Mouse (Mus musculus) kidney, postnatal 25 days (tissue): ENCODE results near the gene Klf2.

Experiments
- DNase-seq, 2 experiments: peaks; one replicate each; pipeline ENCODE4 v3.0.0; 2021; ENCODE audit warnings: mixed read lengths in 2 of 2

Klf2 gene

GRCm38 (mm10) chr8:72334144-72334641, 15.4 kb downstream of the Klf2 start:
- no peak for DNase-seq

- peak in 1 of 2 experiments; percentile 24 for DNase-seq
These were observed 17.4 kb downstream of the Klf2 start for GRCm38 (mm10) chr8:72336273-72336672.

- DNase-seq = no peak
These were observed 18.2 kb downstream of the Klf2 start for GRCm38 (mm10) chr8:72337034-72337433.

GRCm38 (mm10) chr8:72342556-72343300, 23.9 kb downstream of the Klf2 start:
- no peak for DNase-seq

- DNase-seq = no peak
These were observed 24.9 kb downstream of the Klf2 start for GRCm38 (mm10) chr8:72343725-72344124.

- no peak for DNase-seq
These were observed 28.7 kb downstream of the Klf2 start for GRCm38 (mm10) chr8:72347553-72347952.

- DNase-seq = no peak
These were observed 29.3 kb downstream of the Klf2 start for GRCm38 (mm10) chr8:72348114-72348513.

GRCm38 (mm10) chr8:72348956-72349355, 30.1 kb downstream of the Klf2 start:
- DNase-seq = no peak

GRCm38 (mm10) chr8:72349838-72350237, 31.0 kb downstream of the Klf2 start:
- no peak for DNase-seq

GRCm38 (mm10) chr8:72350727-72351126, 31.9 kb downstream of the Klf2 start:
- DNase-seq = no peak

- DNase-seq = no peak
These were observed 32.7 kb downstream of the Klf2 start for GRCm38 (mm10) chr8:72351405-72352005.

- DNase-seq = peak; percentile 67 to 83
These were observed 34.3 kb downstream of the Klf2 start for GRCm38 (mm10) chr8:72352951-72353699.

GRCm38 (mm10) chr8:72353700-72354045, 34.8 kb downstream of the Klf2 start:
- DNase-seq = no peak

- DNase-seq = peak; percentile 69 to 84
These were observed 35.4 kb downstream of the Klf2 start for GRCm38 (mm10) chr8:72354272-72354671.

- no peak for DNase-seq
These were observed 37.8 kb downstream of the Klf2 start for GRCm38 (mm10) chr8:72356593-72356992.

- peak in 1 of 2 experiments; percentile 54 for DNase-seq
These were observed 41.3 kb downstream of the Klf2 start for GRCm38 (mm10) chr8:72360162-72360561.

GRCm38 (mm10) chr8:72362754-72363153, 43.9 kb downstream of the Klf2 start:
- no peak for DNase-seq

GRCm38 (mm10) chr8:72363457-72363856, 44.6 kb downstream of the Klf2 start:
- peak; percentile 71 to 83 for DNase-seq

GRCm38 (mm10) chr8:72365016-72365415, 46.2 kb downstream of the Klf2 start:
- DNase-seq = peak in 1 of 2 experiments; percentile 13

- peak; percentile 87 to 88 for DNase-seq
These were observed 47.0 kb downstream of the Klf2 start for GRCm38 (mm10) chr8:72365826-72366225.

GRCm38 (mm10) chr8:72366435-72366834, 47.6 kb downstream of the Klf2 start:
- DNase-seq = no peak
